Mouse (Mus musculus) ovary, adult 10 weeks (tissue): Measurements from ENCODE around the gene Sdc1. TPM values are rescaled to one million over a fixed set of nuclear protein-coding genes. Genes with fewer than 3 reads are reported as not detected.

Experiments
- polyA plus RNA-seq: library from polyadenylated mRNA; stranded (reverse); fragments of 350-450 nt; fragmentation: Illumina TruSeq; extraction: RNeasy Lipid Tissue Mini Kit (QIAGEN cat#74804); gene quantifications from one replicate; pipeline ENCODE4 v1.2.3, GENCODE M21; 2014

The Sdc1 gene
- polyA plus RNA-seq, result 20.3 TPM

GRCm38 (mm10) chr12:8770946-8771843, at the start of gene Sdc1:
TSS of gene Sdc1 (plus strand) at chr12:8771323.

Other genes starting within 250 kb of the Sdc1 start
- not detected for gene Slc7a15, start 172.3 kb upstream of the Sdc1 start, polyA plus RNA-seq
- 324 TPM for gene Pum2, start 97.2 kb upstream of the Sdc1 start, polyA plus RNA-seq
- 1,574 TPM for gene Laptm4a, start 150.3 kb downstream of the Sdc1 start, polyA plus RNA-seq
- 0.14 TPM for gene Matn3, start 176.6 kb downstream of the Sdc1 start, polyA plus RNA-seq
- gene Wdr35, start 202.6 kb downstream of the Sdc1 start, polyA plus RNA-seq, result 21.3 TPM